Mouse (Mus musculus): Measurements from ENCODE around the gene Srsf10.

DNA sequence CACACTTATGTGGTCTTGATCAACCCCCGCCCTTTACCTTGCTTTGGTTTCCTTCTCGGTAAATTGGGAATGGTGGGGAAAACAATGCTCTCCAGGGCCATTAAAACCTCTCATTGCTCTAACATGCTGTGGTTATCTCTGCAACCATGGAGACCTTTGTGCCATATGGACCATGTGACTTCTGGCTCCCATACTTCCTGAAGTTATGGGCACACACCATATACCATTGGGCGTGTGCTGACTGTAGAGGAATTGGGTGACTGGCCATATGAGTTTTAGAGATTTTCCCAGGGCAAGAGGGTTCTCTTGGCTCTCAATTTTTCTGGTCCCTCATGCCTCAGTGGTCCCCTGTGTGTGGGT is 63.7 kb downstream of the Srsf10 start:
- TF ChIP-seq CTCF (IDR thresholded peaks at IDR 0.05; ENCODE audit: control insufficient read depth, insufficient read depth, insufficient replicate concordance, low read depth, low read length) (no peak), POLR2A (IDR thresholded peaks at IDR 0.05; ENCODE audit: control insufficient read depth, low read depth, low read length) (no peak)

All from testis, adult 2 months (tissue).